Mouse (Mus musculus): ENCODE results near the gene 5031410I06Rik. TPM values are rescaled to one million over a fixed set of nuclear protein-coding genes. Genes with fewer than 3 reads are reported as not detected.

5031410I06Rik gene
- polyA plus RNA-seq (2012; fragmentation: generic; extraction: Trizol) = under 1 TPM; 0.04 TPM

DNA sequence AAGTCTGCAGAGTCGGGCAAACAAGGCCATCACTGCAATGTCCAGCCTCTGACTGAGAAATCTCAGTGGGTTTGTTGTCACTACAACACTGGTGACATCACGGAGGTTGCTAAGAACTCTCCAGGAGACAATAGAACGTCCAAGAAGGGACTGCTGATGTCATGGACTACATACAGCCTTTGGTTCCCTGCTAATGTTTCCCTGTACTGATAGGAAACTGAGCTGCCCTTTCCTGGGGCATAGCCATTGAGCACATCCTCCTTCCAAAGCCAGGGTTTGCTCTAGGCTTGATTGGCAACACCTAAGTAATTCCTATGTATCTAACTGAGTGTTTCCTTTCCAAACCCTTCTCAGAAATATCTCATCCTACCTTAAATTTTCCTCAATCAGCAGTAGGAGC, at the start of gene 5031410I06Rik:
Gene 5031410I06Rik (minus strand): TSS at position 101 of the 400 bp plus-strand sequence.

DNA sequence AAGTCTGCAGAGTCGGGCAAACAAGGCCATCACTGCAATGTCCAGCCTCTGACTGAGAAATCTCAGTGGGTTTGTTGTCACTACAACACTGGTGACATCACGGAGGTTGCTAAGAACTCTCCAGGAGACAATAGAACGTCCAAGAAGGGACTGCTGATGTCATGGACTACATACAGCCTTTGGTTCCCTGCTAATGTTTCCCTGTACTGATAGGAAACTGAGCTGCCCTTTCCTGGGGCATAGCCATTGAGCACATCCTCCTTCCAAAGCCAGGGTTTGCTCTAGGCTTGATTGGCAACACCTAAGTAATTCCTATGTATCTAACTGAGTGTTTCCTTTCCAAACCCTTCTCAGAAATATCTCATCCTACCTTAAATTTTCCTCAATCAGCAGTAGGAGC, 16.2 kb upstream of the 5031410I06Rik start, which contains the start of gene Gm10220:
Gene Gm10220 (minus strand): TSS at position 101 of the 400 bp plus-strand sequence.

DNA sequence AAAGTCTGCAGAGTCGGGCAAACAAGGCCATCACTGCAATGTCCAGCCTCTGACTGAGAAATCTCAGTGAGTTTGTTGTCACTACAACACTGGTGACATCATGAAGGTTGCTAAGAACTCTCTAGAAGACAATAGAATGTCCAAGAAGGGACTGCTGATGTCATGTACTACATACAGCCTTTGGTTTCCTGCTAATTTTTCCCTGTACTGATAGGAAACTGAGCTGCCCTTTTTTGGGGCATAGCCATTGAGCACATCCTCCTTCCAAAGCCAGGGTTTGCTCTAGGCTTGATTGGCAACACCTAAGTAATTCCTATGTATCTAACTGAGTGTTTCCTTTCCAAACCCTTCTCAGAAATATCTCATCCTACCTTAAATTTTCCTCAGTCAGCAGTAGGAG, 16.0 kb downstream of the 5031410I06Rik start, which contains the start of gene Gm10471:
Gene Gm10471 (minus strand): TSS at position 101 of the 400 bp plus-strand sequence.

DNA sequence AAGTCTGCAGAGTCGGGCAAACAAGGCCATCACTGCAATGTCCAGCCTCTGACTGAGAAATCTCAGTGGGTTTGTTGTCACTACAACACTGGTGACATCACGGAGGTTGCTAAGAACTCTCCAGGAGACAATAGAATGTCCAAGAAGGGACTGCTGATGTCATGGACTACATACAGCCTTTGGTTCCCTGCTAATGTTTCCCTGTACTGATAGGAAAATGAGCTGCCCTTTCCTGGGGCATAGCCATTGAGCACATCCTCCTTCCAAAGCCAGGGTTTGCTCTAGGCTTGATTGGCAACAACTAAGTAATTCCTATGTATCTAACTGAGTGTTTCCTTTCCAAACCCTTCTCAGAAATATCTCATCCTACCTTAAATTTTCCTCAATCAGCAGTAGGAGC, 46.7 kb downstream of the 5031410I06Rik start, which contains the start of gene Gm7347:
Gene Gm7347 (minus strand): TSS at position 101 of the 400 bp plus-strand sequence.

Other genes with a start within 250 kb of the 5031410I06Rik start
- gene Gm21663, start 163.0 kb downstream of the 5031410I06Rik start, polyA plus RNA-seq (2012; fragmentation: generic; extraction: Trizol) = not detected
- gene Gm21671, start 150.9 kb downstream of the 5031410I06Rik start, polyA plus RNA-seq (2012; fragmentation: generic; extraction: Trizol) = not detected
- gene Gm21680, start 132.7 kb downstream of the 5031410I06Rik start, polyA plus RNA-seq (2012; fragmentation: generic; extraction: Trizol) = under 1 TPM; 0.02 to 0.04 TPM
- gene Gm21698, start 116.7 kb downstream of the 5031410I06Rik start, polyA plus RNA-seq (2012; fragmentation: generic; extraction: Trizol) = under 1 TPM in 1 of 2 experiments, not detected in 1; 0.02 TPM
- gene Gm1979, start 100.6 kb downstream of the 5031410I06Rik start, polyA plus RNA-seq (2012; fragmentation: generic; extraction: Trizol) = not detected
- not detected for gene Gm5862, start 82.4 kb downstream of the 5031410I06Rik start, polyA plus RNA-seq (2012; fragmentation: generic; extraction: Trizol)
- not detected for gene Speer4a, start 65.8 kb downstream of the 5031410I06Rik start, polyA plus RNA-seq (2012; fragmentation: generic; extraction: Trizol)
- not detected for gene Gm7347, start 46.8 kb downstream of the 5031410I06Rik start, polyA plus RNA-seq (2012; fragmentation: generic; extraction: Trizol)
- not detected for gene Gm10471, start 16.1 kb downstream of the 5031410I06Rik start, polyA plus RNA-seq (2012; fragmentation: generic; extraction: Trizol)
- not detected for gene Gm10220, start 16.1 kb upstream of the 5031410I06Rik start, polyA plus RNA-seq (2012; fragmentation: generic; extraction: Trizol)
- gene Gm7361, start 152.3 kb upstream of the 5031410I06Rik start, polyA plus RNA-seq (2012; fragmentation: generic; extraction: Trizol) = under 1 TPM; 0.01 to 0.04 TPM

All from C3H10T1/2 (cell line).